Mouse (Mus musculus): Measurements from ENCODE around the gene Acp2. TPM values are rescaled to one million over a fixed set of nuclear protein-coding genes. Genes with fewer than 3 reads are reported as not detected.
"Not testable (repeated sequence)": the region's sequence is repeated elsewhere in the genome, so short reads cannot be mapped to it uniquely, and the experiment has no call there.

Acp2 gene
- total RNA-seq, 2 experiments from 2014 or later, result 13.0 to 17.4 TPM

GRCm38 (mm10) chr2:91194624-91195332 is 7.9 kb upstream of the Acp2 start:
- peak; percentile 70 for DNase-seq

- no peak for DNase-seq
Observed at GRCm38 (mm10) chr2:91196577-91197001, 6.1 kb upstream of the Acp2 start.

- no peak for DNase-seq
Observed at GRCm38 (mm10) chr2:91198888-91199287, 3.8 kb upstream of the Acp2 start.

GRCm38 (mm10) chr2:91202972-91203656 is 429 bp downstream of the Acp2 start:
- DNase-seq, result no peak

GRCm38 (mm10) chr2:91206254-91206775 is 3.6 kb downstream of the Acp2 start:
- DNase-seq, result no peak

GRCm38 (mm10) chr2:91213311-91213710 is 10.6 kb downstream of the Acp2 start:
- DNase-seq, result no peak

GRCm38 (mm10) chr2:91217032-91217431 is 14.3 kb downstream of the Acp2 start:
- DNase-seq, result no peak

GRCm38 (mm10) chr2:91220501-91220900 is 17.8 kb downstream of the Acp2 start:
- DNase-seq, result no peak

GRCm38 (mm10) chr2:91223614-91224013 is 20.9 kb downstream of the Acp2 start:
- no peak for DNase-seq

- no peak for DNase-seq
Observed at GRCm38 (mm10) chr2:91229735-91230134, 27.1 kb downstream of the Acp2 start.

- DNase-seq, result peak; percentile 96
Observed at GRCm38 (mm10) chr2:91236601-91237510, 34.2 kb downstream of the Acp2 start, which contains the start of gene Ddb2. Gene Ddb2 (minus strand): TSS chr2:91236982.

- not testable (repeated sequence) for DNase-seq
Observed at GRCm38 (mm10) chr2:91237511-91238080, 34.9 kb downstream of the Acp2 start.

- DNase-seq, result no peak
Observed at GRCm38 (mm10) chr2:91242547-91242946, 39.9 kb downstream of the Acp2 start.

GRCm38 (mm10) chr2:91243416-91243815 is 40.7 kb downstream of the Acp2 start:
- DNase-seq, result no peak

GRCm38 (mm10) chr2:91244557-91245228 is 42.0 kb downstream of the Acp2 start:
- no peak for DNase-seq

GRCm38 (mm10) chr2:91248366-91248765 is 45.7 kb downstream of the Acp2 start:
- no peak for DNase-seq

- no peak for DNase-seq
Observed at GRCm38 (mm10) chr2:91252001-91252400, 49.3 kb downstream of the Acp2 start.

- no peak for DNase-seq
Observed at GRCm38 (mm10) chr2:91252512-91252911, 49.8 kb downstream of the Acp2 start.

GRCm38 (mm10) chr2:91254725-91255380 is 52.2 kb downstream of the Acp2 start:
- DNase-seq, result no peak

- DNase-seq, result peak; percentile 46
Observed at GRCm38 (mm10) chr2:91255661-91256150, 53.0 kb downstream of the Acp2 start, which contains the start of gene Pacsin3. Gene Pacsin3 (plus strand): TSS chr2:91255954.

All from gastrocnemius, postnatal 10 days (tissue).